Mouse (Mus musculus) MEL (cell line): ENCODE results near the gene Cep41.

Experiments
- CHD2 ChIP-seq: IDR thresholded peaks from 2 replicates; pipeline ENCODE4 v1.6.1; 2011; ENCODE audit warnings: low read length, improper control_type of control experiment
- CTCF ChIP-seq, 3 experiments: IDR thresholded peaks in 2 of 3; conservative IDR thresholded peaks in 1 of 3; 2 replicates each; pipeline ENCODE4 v1.5.1; 2011 to 2012; ENCODE audit warnings: low read length in 3 of 3, low read depth in 2 of 3, mild to moderate bottlenecking in 2 of 3, improper control_type of control experiment in 1 of 3, inconsistent platforms in 1 of 3, mixed read lengths in 1 of 3, moderate library complexity in 1 of 3; ENCODE audit not compliant: control insufficient read depth in 1 of 3, insufficient read depth in 1 of 3, poor library complexity in 1 of 3, severe bottlenecking in 1 of 3
- EP300 ChIP-seq, 2 experiments: IDR thresholded peaks; 2 replicates each; pipeline ENCODE4 v1.6.1; 2011; ENCODE audit warnings: improper control_type of control experiment in 2 of 2, low read length in 2 of 2, low read depth in 1 of 2, mild to moderate bottlenecking in 1 of 2
- GATA1 ChIP-seq: IDR thresholded peaks from 2 replicates; pipeline ENCODE4 v1.6.1; 2011; ENCODE audit warnings: low read depth, low read length, improper control_type of control experiment
- HCFC1 ChIP-seq: IDR thresholded peaks from 2 replicates; pipeline ENCODE4 v1.6.1; 2012; ENCODE audit warnings: low read depth, mild to moderate bottlenecking, inconsistent platforms, low read length, improper control_type of control experiment, moderate library complexity
- JUND ChIP-seq: IDR thresholded peaks from 2 replicates; pipeline ENCODE4 v1.6.1; 2011; ENCODE audit warnings: low read depth, mild to moderate bottlenecking, improper control_type of control experiment, low read length
- MXI1 ChIP-seq: IDR thresholded peaks from 2 replicates; pipeline ENCODE4 v1.6.1; 2011; ENCODE audit warnings: mild to moderate bottlenecking, low read depth, low read length, improper control_type of control experiment
- UBTF ChIP-seq: IDR thresholded peaks from 2 replicates; pipeline ENCODE4 v1.6.1; 2012; ENCODE audit warnings: low read depth, mild to moderate bottlenecking, inconsistent platforms, low read length, improper control_type of control experiment, moderate library complexity, borderline replicate concordance; ENCODE audit not compliant: insufficient read depth

DNA sequence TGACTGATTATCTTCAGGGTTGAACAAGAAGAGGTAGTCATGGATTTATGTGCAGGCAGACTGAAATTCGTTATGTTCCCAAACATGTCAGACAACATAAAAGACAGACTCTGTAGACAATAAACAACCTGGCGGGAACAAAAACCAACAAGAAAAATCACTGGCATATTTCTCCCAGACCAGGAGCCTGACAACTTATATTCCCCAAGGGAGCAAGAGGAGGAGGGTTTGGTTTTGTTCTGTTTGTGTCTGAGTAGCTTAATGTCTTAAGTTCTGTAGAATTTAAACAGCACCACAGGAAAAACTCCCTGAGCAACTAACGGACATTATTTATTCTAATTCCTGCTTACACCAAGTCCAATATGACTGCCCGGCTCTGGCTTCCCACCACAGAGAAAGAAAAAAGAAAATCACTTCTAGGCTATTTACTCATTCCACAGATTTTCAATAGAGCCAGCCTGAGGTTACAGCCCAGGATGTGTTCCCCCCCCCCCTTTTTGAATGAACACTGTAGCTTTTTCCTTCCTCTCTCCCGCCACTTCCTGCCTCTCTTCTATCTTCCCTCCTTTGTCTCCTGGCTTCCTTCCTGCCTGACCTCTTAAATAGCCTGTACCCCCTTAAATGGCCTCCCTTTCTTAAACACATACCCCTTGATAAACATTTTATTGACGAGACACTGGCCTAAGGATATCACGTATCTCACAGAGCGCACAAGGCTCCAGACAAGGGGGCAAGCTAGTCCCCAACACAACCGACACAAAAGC is 40.9 kb downstream of the Cep41 start:
- TF ChIP-seq HCFC1 (no peak), CTCF (IDR thresholded peaks at IDR 0.05 in 2 of 3, conservative IDR thresholded peaks at IDR 0.05 in 1 of 3; ENCODE audit: control insufficient read depth in 1 of 3, insufficient read depth in 1 of 3, low read depth in 2 of 3, low read length in 3 of 3, poor library complexity in 1 of 3, severe bottlenecking in 1 of 3) (no peak), MXI1 (no peak), EP300 (IDR thresholded peaks at IDR 0.05; ENCODE audit: low read depth in 1 of 2, low read length in 2 of 2) (no peak), GATA1 (no peak), UBTF (no peak), CHD2 (no peak), JUND (no peak)
